Mouse (Mus musculus) A20 (cell line): ENCODE measurements at regions not wholly inside any gene's neighbourhood (a gene's known extent, or its start where the extent isn't known, plus 50 kb on each side); places are given as distances from the start of the nearest gene placed in this dataset.
"Not testable (repeated sequence)": the region's sequence is repeated elsewhere in the genome, so short reads cannot be mapped to it uniquely, and the experiment has no call there.

Experiments
- DNase-seq: peaks from one replicate; pipeline ENCODE4 v3.0.0-alpha.2; 2011; ENCODE audit warnings: low read depth, low spot score

DNA sequence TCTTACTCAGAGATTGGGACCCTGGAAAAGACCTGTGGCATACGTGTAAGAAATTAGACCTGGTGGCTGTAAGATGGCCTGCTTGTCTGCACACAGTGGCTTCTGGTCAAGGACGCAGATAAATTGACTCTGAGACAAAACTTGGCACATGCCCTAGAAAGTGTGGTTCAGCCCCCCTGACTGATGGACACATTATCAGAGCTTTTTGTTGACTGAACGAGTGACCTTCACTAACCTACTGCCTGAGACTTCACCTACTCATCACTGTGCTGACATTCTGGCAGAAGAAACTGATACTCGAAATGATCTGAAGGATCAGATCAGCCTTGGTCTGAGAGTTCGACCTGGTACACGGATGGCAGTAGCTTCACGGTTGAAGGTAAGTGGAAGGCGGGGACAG, 330.9 kb upstream of the B430218F22Rik start:
- DNase-seq, result not testable (repeated sequence)

DNA sequence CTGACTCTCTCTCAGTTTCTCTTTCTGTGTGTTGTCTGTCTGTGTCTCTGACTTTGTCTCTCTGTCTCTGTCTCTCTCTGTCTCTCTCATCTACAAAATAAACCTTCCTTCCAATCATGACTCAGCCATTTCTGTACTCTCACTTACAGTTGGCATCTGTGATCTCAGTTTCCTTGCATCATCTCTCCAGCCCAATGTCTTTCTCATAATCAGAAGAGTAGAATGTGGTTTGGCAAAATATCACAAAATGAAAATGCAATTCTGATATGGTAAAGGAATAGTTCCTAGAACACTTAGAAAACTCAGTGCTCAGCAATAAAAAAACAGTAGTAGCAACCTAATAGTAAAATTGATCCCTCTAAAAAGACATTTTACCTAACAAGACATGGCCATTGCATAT, 320.9 kb upstream of the B430218F22Rik start:
- no peak for DNase-seq

DNA sequence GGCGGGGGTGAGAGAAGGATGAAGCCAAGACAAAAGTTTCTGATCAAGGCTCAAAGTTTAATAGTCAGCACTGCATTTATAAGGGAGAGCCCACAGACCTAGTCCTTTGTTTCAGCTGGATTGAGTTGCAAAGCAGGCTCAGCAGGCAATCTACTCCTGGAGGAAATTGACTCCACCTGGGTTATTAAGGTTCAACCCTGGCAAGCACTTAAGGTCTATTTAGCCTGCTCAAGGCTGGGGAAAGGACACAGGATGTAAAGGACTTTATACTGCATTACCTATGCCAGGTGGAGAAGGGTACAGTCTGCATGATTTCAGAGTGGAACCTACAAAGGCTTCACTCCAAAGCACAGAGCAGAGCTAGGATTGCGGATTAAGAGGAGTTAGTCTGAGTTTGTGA, 318.4 kb upstream of the B430218F22Rik start:
- no peak for DNase-seq

- DNase-seq, result no peak
These were observed 300.1 kb upstream of the B430218F22Rik start for GRCm38 (mm10) chr13:118086306-118086705.

DNA sequence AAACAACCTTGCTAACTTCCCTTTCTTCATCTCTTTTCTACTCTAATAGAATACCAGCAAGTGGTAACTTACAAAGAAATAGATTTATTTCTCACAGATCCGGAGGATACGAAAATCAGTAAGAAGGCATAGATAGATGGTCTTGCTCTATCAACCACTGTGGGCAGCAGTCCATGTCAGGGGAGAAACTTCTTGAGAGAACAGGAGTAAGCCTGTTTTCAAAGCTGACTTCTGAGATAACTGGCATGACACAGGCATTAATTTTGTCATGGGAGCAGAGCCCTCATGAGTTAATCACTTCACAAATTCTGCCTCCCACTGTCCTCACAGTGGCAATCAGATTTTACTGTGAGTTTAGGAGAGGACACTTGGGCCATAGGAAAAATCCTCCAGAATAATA, 299.5 kb upstream of the B430218F22Rik start:
- DNase-seq, result no peak

- DNase-seq, result no peak
These were observed 298.3 kb upstream of the B430218F22Rik start for GRCm38 (mm10) chr13:118088100-118088499.

GRCm38 (mm10) chr13:118095174-118095573, 291.3 kb upstream of the B430218F22Rik start:
- peak; percentile 52 for DNase-seq
